Mouse (Mus musculus): ENCODE measurements at regions not wholly inside any gene's neighbourhood (a gene's known extent, or its start where the extent isn't known, plus 50 kb on each side); places are given as distances from the start of the nearest gene placed in this dataset.
A peak's percentile ranks its signal among the peaks of the same experiment; 100 is the strongest.

GRCm38 (mm10) chr14:76658952-76659502, 102.3 kb upstream of the Serp2 start:
- Histone ChIP-seq H3K9ac (ENCODE audit: low read depth, poor library complexity, severe bottlenecking) (peak overlapping the region; percentile 46), H3K9me3 (replicated peaks; ENCODE audit: control insufficient read depth, insufficient read depth, low read length, poor library complexity, severe bottlenecking) (no peaks in the 10 kb centered on the region), H3K27me3 (ENCODE audit: control insufficient read depth, insufficient read depth, low read length, poor library complexity, severe bottlenecking) (no peaks in the 10 kb centered on the region), H3K4me1 (ENCODE audit: control insufficient read depth, insufficient read depth, low read length) (peaks cover 8% of the 10 kb centered on the region), H3K27ac (ENCODE audit: insufficient read depth, low read length) (peak overlapping the region; percentile 83), H3K36me3 (ENCODE audit: control insufficient read depth, insufficient read depth, low read length, poor library complexity, severe bottlenecking) (no peaks in the 10 kb centered on the region), H3K4me3 (ENCODE audit: low read depth, low read length) (no peak overlapping the region)
- no peak for TF ChIP-seq CTCF (IDR thresholded peaks at IDR 0.05; ENCODE audit: low read depth, low read length)
- no peak for TF ChIP-seq POLR2A (IDR thresholded peaks at IDR 0.05; ENCODE audit: insufficient read depth, low read length)
- no peak for TF ChIP-seq EP300 (IDR thresholded peaks at IDR 0.05; ENCODE audit: insufficient read depth, low read depth, low read length)

DNA sequence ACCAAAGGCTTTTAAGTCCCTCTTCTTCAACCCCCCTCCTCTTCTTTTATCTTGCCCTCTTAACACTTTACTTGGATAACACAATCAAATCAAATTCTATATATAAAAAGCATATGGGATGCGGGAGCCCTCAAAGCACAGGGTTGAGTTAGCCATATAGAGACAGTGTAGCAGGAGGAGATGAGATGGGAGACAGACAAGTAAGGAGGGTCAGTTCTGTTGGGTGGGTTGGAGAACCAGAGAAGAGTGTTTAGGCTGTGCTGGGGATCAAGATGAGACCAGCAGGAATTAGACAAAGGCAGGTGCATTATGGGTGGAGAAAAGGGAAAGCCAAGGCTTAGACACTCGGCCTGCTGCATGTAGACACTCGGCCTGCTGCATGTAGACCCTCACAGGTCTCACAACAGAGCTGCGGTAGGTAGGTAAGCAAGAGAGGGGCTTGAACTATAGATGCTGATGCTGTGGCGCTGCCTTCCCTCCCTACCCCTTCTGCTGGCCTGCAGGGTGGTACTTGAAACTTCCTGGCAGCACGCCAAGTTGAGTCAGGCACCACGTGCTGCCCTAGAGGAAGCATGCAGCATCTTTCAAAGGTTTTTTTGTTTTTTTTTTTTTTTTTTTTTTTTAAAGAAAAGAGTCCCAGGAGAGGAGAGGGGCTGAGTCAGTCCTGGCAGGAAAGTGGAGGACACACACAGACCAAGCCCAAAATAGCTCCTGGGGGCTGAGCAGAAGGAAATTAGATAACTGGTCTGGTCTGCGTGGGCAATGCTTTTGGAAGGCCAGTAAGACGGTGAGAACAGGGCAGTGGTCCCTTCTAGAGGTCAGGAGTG, 101.3 kb upstream of the Serp2 start:
- Histone ChIP-seq H3K4me1 (ENCODE audit: control insufficient read depth, insufficient read depth, low read length) (peaks cover 10% of the 10 kb centered on the region), H3K9me3 (replicated peaks; ENCODE audit: control insufficient read depth, insufficient read depth, low read length, poor library complexity, severe bottlenecking) (no peaks in the 10 kb centered on the region), H3K9ac (ENCODE audit: low read depth, poor library complexity, severe bottlenecking) (0 out of 2 replicates have a peak overlapping the region, but pooled peaks have one; percentile 46), H3K27me3 (ENCODE audit: control insufficient read depth, insufficient read depth, low read length, poor library complexity, severe bottlenecking) (no peaks in the 10 kb centered on the region), H3K27ac (ENCODE audit: insufficient read depth, low read length) (peak overlapping the region; percentile 72), H3K36me3 (ENCODE audit: control insufficient read depth, insufficient read depth, low read length, poor library complexity, severe bottlenecking) (no peaks in the 10 kb centered on the region), H3K4me3 (ENCODE audit: low read depth, low read length) (no peak overlapping the region)
- no peak for TF ChIP-seq CTCF (IDR thresholded peaks at IDR 0.05; ENCODE audit: low read depth, low read length)
- TF ChIP-seq EP300 (IDR thresholded peaks at IDR 0.05; ENCODE audit: insufficient read depth, low read depth, low read length) = no peak
- no peak for TF ChIP-seq POLR2A (IDR thresholded peaks at IDR 0.05; ENCODE audit: insufficient read depth, low read length)

- Histone ChIP-seq H3K4me1 (ENCODE audit: control insufficient read depth, insufficient read depth, low read length) (peaks cover 9% of the 10 kb centered on the region), H3K27me3 (ENCODE audit: control insufficient read depth, insufficient read depth, low read length, poor library complexity, severe bottlenecking) (no peaks in the 10 kb centered on the region), H3K9ac (ENCODE audit: low read depth, poor library complexity, severe bottlenecking) (no peak overlapping the region), H3K4me3 (ENCODE audit: low read depth, low read length) (no peak overlapping the region), H3K36me3 (ENCODE audit: control insufficient read depth, insufficient read depth, low read length, poor library complexity, severe bottlenecking) (no peaks in the 10 kb centered on the region), H3K9me3 (replicated peaks; ENCODE audit: control insufficient read depth, insufficient read depth, low read length, poor library complexity, severe bottlenecking) (no peaks in the 10 kb centered on the region), H3K27ac (ENCODE audit: insufficient read depth, low read length) (peak overlapping the region; percentile 6; the same call in 1 of the 2 replicates)
- no peak for TF ChIP-seq POLR2A (IDR thresholded peaks at IDR 0.05; ENCODE audit: insufficient read depth, low read length)
These were observed 100.7 kb upstream of the Serp2 start for GRCm38 (mm10) chr14:76657375-76657774.

GRCm38 (mm10) chr14:76652356-76653126, 95.9 kb upstream of the Serp2 start:
- Histone ChIP-seq H3K9ac (ENCODE audit: low read depth, poor library complexity, severe bottlenecking) (no peak overlapping the region), H3K27ac (ENCODE audit: insufficient read depth, low read length) (no peak overlapping the region), H3K36me3 (ENCODE audit: control insufficient read depth, insufficient read depth, low read length, poor library complexity, severe bottlenecking) (no peaks in the 10 kb centered on the region), H3K9me3 (replicated peaks; ENCODE audit: control insufficient read depth, insufficient read depth, low read length, poor library complexity, severe bottlenecking) (peaks cover 4% of the 10 kb centered on the region; the same call in 1 of the 2 replicates), H3K27me3 (ENCODE audit: control insufficient read depth, insufficient read depth, low read length, poor library complexity, severe bottlenecking) (no peaks in the 10 kb centered on the region), H3K4me3 (ENCODE audit: low read depth, low read length) (no peak overlapping the region), H3K4me1 (ENCODE audit: control insufficient read depth, insufficient read depth, low read length) (peaks cover 7% of the 10 kb centered on the region)
- peak; percentile 93 for TF ChIP-seq EP300 (IDR thresholded peaks at IDR 0.05; ENCODE audit: insufficient read depth, low read depth, low read length)
- TF ChIP-seq POLR2A (IDR thresholded peaks at IDR 0.05; ENCODE audit: insufficient read depth, low read length) = no peak

DNA sequence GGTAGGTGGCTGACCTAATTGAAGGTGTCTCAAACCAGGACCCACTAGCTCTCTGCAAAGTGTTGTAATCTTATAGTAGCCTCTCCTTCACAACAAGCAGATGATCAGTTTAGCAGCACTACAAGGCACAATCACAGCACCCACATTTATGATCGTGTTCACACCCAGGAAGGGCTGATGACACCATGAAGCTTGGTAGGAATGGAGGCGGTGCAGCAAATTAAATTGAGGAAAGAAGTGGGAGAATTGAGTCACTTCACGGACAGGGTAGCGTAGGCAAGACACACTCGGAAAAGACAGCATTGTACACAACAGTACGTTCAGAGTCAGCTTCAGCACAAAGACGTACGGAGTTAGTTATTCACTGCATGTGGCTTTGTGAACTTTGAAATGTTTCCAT, 94.4 kb upstream of the Serp2 start:
- Histone ChIP-seq H3K4me3 (ENCODE audit: low read depth, low read length) (no peak overlapping the region), H3K9ac (ENCODE audit: low read depth, poor library complexity, severe bottlenecking) (no peak overlapping the region), H3K27ac (ENCODE audit: insufficient read depth, low read length) (no peak overlapping the region), H3K27me3 (ENCODE audit: control insufficient read depth, insufficient read depth, low read length, poor library complexity, severe bottlenecking) (no peaks in the 10 kb centered on the region), H3K36me3 (ENCODE audit: control insufficient read depth, insufficient read depth, low read length, poor library complexity, severe bottlenecking) (no peaks in the 10 kb centered on the region), H3K9me3 (replicated peaks; ENCODE audit: control insufficient read depth, insufficient read depth, low read length, poor library complexity, severe bottlenecking) (peaks cover 4% of the 10 kb centered on the region; the same call in 1 of the 2 replicates), H3K4me1 (ENCODE audit: control insufficient read depth, insufficient read depth, low read length) (peaks cover 4% of the 10 kb centered on the region)
- TF ChIP-seq CTCF (IDR thresholded peaks at IDR 0.05; ENCODE audit: low read depth, low read length) (no peak), EP300 (IDR thresholded peaks at IDR 0.05; ENCODE audit: insufficient read depth, low read depth, low read length) (no peak), POLR2A (IDR thresholded peaks at IDR 0.05; ENCODE audit: insufficient read depth, low read length) (no peak)

Measured in ES-Bruce4 (cell line).